Mouse (Mus musculus): Measurements from ENCODE around the gene Lect2. TPM values are rescaled to one million over a fixed set of nuclear protein-coding genes. Genes with fewer than 3 reads are reported as not detected.

Gene Lect2
- polyA plus RNA-seq, 1 experiment from 2014 or later, result not detected

- no peaks in the 10 kb centered on the region; the same call in 1 of the 2 replicates for H3K9me3 ChIP-seq (ENCODE audit: control insufficient read depth, low read length)
- no peak overlapping the region for H3K27ac ChIP-seq (ENCODE audit: low read depth, low read length)
- H3K27me3 ChIP-seq (ENCODE audit: control insufficient read depth, insufficient read depth, low read length), result no peaks in the 10 kb centered on the region
- no peaks in the 10 kb centered on the region for H3K4me1 ChIP-seq (replicated peaks; ENCODE audit: control insufficient read depth, insufficient read depth, low read length)
- 74% methylated on average over 8 of the region's 8 CpGs for WGBS
- no peaks in the 10 kb centered on the region for H3K36me3 ChIP-seq (ENCODE audit: control insufficient read depth, insufficient read depth, low read length)
- H3K9ac ChIP-seq (ENCODE audit: low read length), result no peak overlapping the region
- no peak overlapping the region for H3K4me2 ChIP-seq (ENCODE audit: low read depth, low read length, severe bottlenecking)
- no peak for ATAC-seq (replicated peaks; ENCODE audit: low FRiP score)
- no peak overlapping the region for H3K4me3 ChIP-seq (ENCODE audit: low read depth, low read length)
- DNase-seq (ENCODE audit: low spot score), result no peak
Measured at GRCm38 (mm10) chr13:56529685-56530084, 18.6 kb downstream of the Lect2 start.

GRCm38 (mm10) chr13:56529031-56529430, 19.3 kb downstream of the Lect2 start:
- H3K9me3 ChIP-seq (ENCODE audit: control insufficient read depth, low read length), result no peaks in the 10 kb centered on the region; the same call in 1 of the 2 replicates
- no peak overlapping the region for H3K9ac ChIP-seq (ENCODE audit: low read length)
- no peaks in the 10 kb centered on the region for H3K27me3 ChIP-seq (ENCODE audit: control insufficient read depth, insufficient read depth, low read length)
- H3K27ac ChIP-seq (ENCODE audit: low read depth, low read length), result no peak overlapping the region
- DNase-seq (ENCODE audit: low spot score) (no peak), ATAC-seq (replicated peaks; ENCODE audit: low FRiP score) (no peak)
- H3K4me3 ChIP-seq (ENCODE audit: low read depth, low read length), result no peak overlapping the region
- 85% methylated on average over 4 of the region's 4 CpGs for WGBS
- H3K4me1 ChIP-seq (replicated peaks; ENCODE audit: control insufficient read depth, insufficient read depth, low read length), result no peaks in the 10 kb centered on the region
- H3K36me3 ChIP-seq (ENCODE audit: control insufficient read depth, insufficient read depth, low read length), result no peaks in the 10 kb centered on the region
- no peak overlapping the region for H3K4me2 ChIP-seq (ENCODE audit: low read depth, low read length, severe bottlenecking)

GRCm38 (mm10) chr13:56528281-56528680, 20.0 kb downstream of the Lect2 start:
- DNase-seq (ENCODE audit: low spot score), result no peak

GRCm38 (mm10) chr13:56527846-56528245, 20.5 kb downstream of the Lect2 start:
- H3K4me2 ChIP-seq (ENCODE audit: low read depth, low read length, severe bottlenecking), result no peak overlapping the region
- no peak overlapping the region for H3K27ac ChIP-seq (ENCODE audit: low read depth, low read length)
- H3K36me3 ChIP-seq (ENCODE audit: control insufficient read depth, insufficient read depth, low read length), result no peaks in the 10 kb centered on the region
- no peak overlapping the region for H3K9ac ChIP-seq (ENCODE audit: low read length)
- H3K4me1 ChIP-seq (replicated peaks; ENCODE audit: control insufficient read depth, insufficient read depth, low read length), result no peaks in the 10 kb centered on the region
- H3K4me3 ChIP-seq (ENCODE audit: low read depth, low read length), result no peak overlapping the region
- 91% methylated on average over 7 of the region's 7 CpGs for WGBS
- no peaks in the 10 kb centered on the region for H3K9me3 ChIP-seq (ENCODE audit: control insufficient read depth, low read length)
- no peaks in the 10 kb centered on the region for H3K27me3 ChIP-seq (ENCODE audit: control insufficient read depth, insufficient read depth, low read length)
- ATAC-seq (replicated peaks; ENCODE audit: low FRiP score), result no peak
- DNase-seq (ENCODE audit: low spot score), result no peak

More at GRCm38 (mm10) chr13:56528281-56528680, 20.0 kb downstream of the Lect2 start:
- 86% methylated on average over 11 of the region's 11 CpGs for WGBS
- H3K36me3 ChIP-seq (ENCODE audit: control insufficient read depth, insufficient read depth, low read length), result no peaks in the 10 kb centered on the region
- H3K4me1 ChIP-seq (replicated peaks; ENCODE audit: control insufficient read depth, insufficient read depth, low read length), result no peaks in the 10 kb centered on the region
- H3K4me3 ChIP-seq (ENCODE audit: low read depth, low read length), result no peak overlapping the region
- no peaks in the 10 kb centered on the region for H3K27me3 ChIP-seq (ENCODE audit: control insufficient read depth, insufficient read depth, low read length)
- no peak overlapping the region for H3K27ac ChIP-seq (ENCODE audit: low read depth, low read length)
- no peak overlapping the region for H3K9ac ChIP-seq (ENCODE audit: low read length)
- H3K4me2 ChIP-seq (ENCODE audit: low read depth, low read length, severe bottlenecking), result no peak overlapping the region
- no peaks in the 10 kb centered on the region for H3K9me3 ChIP-seq (ENCODE audit: control insufficient read depth, low read length)
- no peak for ATAC-seq (replicated peaks; ENCODE audit: low FRiP score)

GRCm38 (mm10) chr13:56526871-56527270, 21.4 kb downstream of the Lect2 start:
- no peak overlapping the region for H3K4me3 ChIP-seq (ENCODE audit: low read depth, low read length)
- 87% methylated on average over 12 of the region's 12 CpGs for WGBS
- DNase-seq (ENCODE audit: low spot score) (no peak), ATAC-seq (replicated peaks; ENCODE audit: low FRiP score) (no peak)
- no peak overlapping the region for H3K27ac ChIP-seq (ENCODE audit: low read depth, low read length)
- H3K4me2 ChIP-seq (ENCODE audit: low read depth, low read length, severe bottlenecking), result no peak overlapping the region
- H3K36me3 ChIP-seq (ENCODE audit: control insufficient read depth, insufficient read depth, low read length), result no peaks in the 10 kb centered on the region
- H3K4me1 ChIP-seq (replicated peaks; ENCODE audit: control insufficient read depth, insufficient read depth, low read length), result no peaks in the 10 kb centered on the region
- no peaks in the 10 kb centered on the region for H3K9me3 ChIP-seq (ENCODE audit: control insufficient read depth, low read length)
- H3K27me3 ChIP-seq (ENCODE audit: control insufficient read depth, insufficient read depth, low read length), result no peaks in the 10 kb centered on the region
- H3K9ac ChIP-seq (ENCODE audit: low read length), result no peak overlapping the region

DNA sequence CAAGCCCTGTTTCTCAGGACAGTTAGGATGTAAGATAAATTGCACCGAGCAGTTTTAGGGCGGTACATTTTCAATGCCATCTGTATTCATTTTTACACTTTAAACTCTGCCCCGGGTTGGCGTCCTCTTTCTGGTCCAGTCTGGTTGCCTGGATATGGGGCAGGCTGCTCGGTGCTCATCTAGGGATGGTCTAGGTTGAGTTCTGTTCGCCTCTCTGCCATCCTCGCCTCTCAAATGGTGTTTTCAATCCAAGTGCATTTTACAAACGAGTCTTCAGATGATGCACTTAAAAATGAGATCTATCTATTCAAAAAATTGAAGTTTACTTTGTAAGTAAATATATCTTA, 25.5 kb downstream of the Lect2 start:
- H3K36me3 ChIP-seq (ENCODE audit: control insufficient read depth, insufficient read depth, low read length), result no peaks in the 10 kb centered on the region
- WGBS, result 8% methylated on average over 8 of the region's 8 CpGs
- peak overlapping the region; percentile 67 for H3K9ac ChIP-seq (ENCODE audit: low read length)
- peak overlapping the region; percentile 67 for H3K4me3 ChIP-seq (ENCODE audit: low read depth, low read length)
- H3K4me1 ChIP-seq (replicated peaks; ENCODE audit: control insufficient read depth, insufficient read depth, low read length), result no peaks in the 10 kb centered on the region
- ATAC-seq (replicated peaks; ENCODE audit: low FRiP score) (peak; percentile 7; the same call in 1 of the 2 replicates), DNase-seq (ENCODE audit: low spot score) (no peak)
- H3K27me3 ChIP-seq (ENCODE audit: control insufficient read depth, insufficient read depth, low read length), result no peaks in the 10 kb centered on the region
- H3K4me2 ChIP-seq (ENCODE audit: low read depth, low read length, severe bottlenecking), result peak overlapping the region; percentile 90
- no peak overlapping the region for H3K27ac ChIP-seq (ENCODE audit: low read depth, low read length)
- H3K9me3 ChIP-seq (ENCODE audit: control insufficient read depth, low read length), result no peaks in the 10 kb centered on the region

- ATAC-seq (replicated peaks; ENCODE audit: low FRiP score) (peak; percentile 98), DNase-seq (ENCODE audit: low spot score) (peak; percentile 97)
- Histone ChIP-seq H3K4me3 (ENCODE audit: low read depth, low read length) (peak within 1 kb of the TSS; percentile 67), H3K4me2 (ENCODE audit: low read depth, low read length, severe bottlenecking) (peak within 1 kb of the TSS; percentile 90), H3K4me1 (replicated peaks; ENCODE audit: control insufficient read depth, insufficient read depth, low read length) (no peaks in the 10 kb centered on the region), H3K27ac (ENCODE audit: low read depth, low read length) (no peak within 1 kb of the TSS), H3K27me3 (ENCODE audit: control insufficient read depth, insufficient read depth, low read length) (no peaks in the 10 kb centered on the region), H3K36me3 (ENCODE audit: control insufficient read depth, insufficient read depth, low read length) (no peaks in the 10 kb centered on the region), H3K9ac (ENCODE audit: low read length) (peak within 1 kb of the TSS; percentile 67), H3K9me3 (ENCODE audit: control insufficient read depth, low read length) (no peaks in the 10 kb centered on the region)
- WGBS, result under 1% methylated on average over 56 of the region's 56 CpGs
Measured at GRCm38 (mm10) chr13:56522081-56522820, 26.1 kb downstream of the Lect2 start, which contains the start of gene Fbxl21. Gene Fbxl21 (plus strand): TSS chr13:56522472.

GRCm38 (mm10) chr13:56516816-56517215, 31.5 kb downstream of the Lect2 start:
- H3K27ac ChIP-seq (ENCODE audit: low read depth, low read length), result no peak overlapping the region
- ATAC-seq (replicated peaks; ENCODE audit: low FRiP score), result no peak
- 23% methylated on average over 7 of the region's 7 CpGs for WGBS
- H3K36me3 ChIP-seq (ENCODE audit: control insufficient read depth, insufficient read depth, low read length), result no peaks in the 10 kb centered on the region
- H3K9ac ChIP-seq (ENCODE audit: low read length), result no peak overlapping the region
- no peak for DNase-seq (ENCODE audit: low spot score)
- H3K4me2 ChIP-seq (ENCODE audit: low read depth, low read length, severe bottlenecking), result no peak overlapping the region
- no peaks in the 10 kb centered on the region for H3K27me3 ChIP-seq (ENCODE audit: control insufficient read depth, insufficient read depth, low read length)
- H3K4me3 ChIP-seq (ENCODE audit: low read depth, low read length), result no peak overlapping the region
- H3K4me1 ChIP-seq (replicated peaks; ENCODE audit: control insufficient read depth, insufficient read depth, low read length), result no peaks in the 10 kb centered on the region; the same call in 1 of the 2 replicates
- no peaks in the 10 kb centered on the region for H3K9me3 ChIP-seq (ENCODE audit: control insufficient read depth, low read length)

DNA sequence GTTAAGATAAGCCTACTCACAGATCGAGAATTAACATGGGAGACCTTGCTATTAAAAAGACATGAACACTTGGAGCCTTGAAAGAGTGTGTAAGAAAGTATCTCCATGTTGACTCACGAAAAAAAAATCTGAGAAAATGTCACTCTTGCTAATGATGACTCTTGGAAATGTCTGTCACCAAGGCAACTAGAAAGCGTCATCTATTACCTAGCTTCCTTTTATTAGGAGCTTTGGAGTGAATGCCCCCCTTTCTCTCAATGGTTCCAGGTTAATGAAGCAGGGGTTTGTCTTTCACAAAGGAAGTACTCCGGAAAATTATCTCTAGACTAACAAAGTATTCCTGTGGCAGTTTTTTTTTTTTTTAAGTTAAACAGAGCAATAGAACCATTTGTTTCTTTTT, 32.0 kb downstream of the Lect2 start:
- no peaks in the 10 kb centered on the region; the same call in 1 of the 2 replicates for H3K4me1 ChIP-seq (replicated peaks; ENCODE audit: control insufficient read depth, insufficient read depth, low read length)
- no peak overlapping the region for H3K9ac ChIP-seq (ENCODE audit: low read length)
- H3K36me3 ChIP-seq (ENCODE audit: control insufficient read depth, insufficient read depth, low read length), result no peaks in the 10 kb centered on the region
- no peaks in the 10 kb centered on the region for H3K9me3 ChIP-seq (ENCODE audit: control insufficient read depth, low read length)
- H3K27me3 ChIP-seq (ENCODE audit: control insufficient read depth, insufficient read depth, low read length), result no peaks in the 10 kb centered on the region
- 51% methylated on average over 4 of the region's 4 CpGs for WGBS
- H3K27ac ChIP-seq (ENCODE audit: low read depth, low read length), result no peak overlapping the region
- H3K4me3 ChIP-seq (ENCODE audit: low read depth, low read length), result no peak overlapping the region
- no peak for DNase-seq (ENCODE audit: low spot score)
- H3K4me2 ChIP-seq (ENCODE audit: low read depth, low read length, severe bottlenecking), result no peak overlapping the region
- no peak for ATAC-seq (replicated peaks; ENCODE audit: low FRiP score)

All from forebrain, embryonic 11.5 days (tissue).